Mouse (Mus musculus): ENCODE data around the gene Plekhm2. TPM values are rescaled to one million over a fixed set of nuclear protein-coding genes. Genes with fewer than 3 reads are reported as not detected.

The Plekhm2 gene
- 27.7 to 40.7 TPM (median 35.5 TPM) in 4 replicates for total RNA-seq (2023)

DNA sequence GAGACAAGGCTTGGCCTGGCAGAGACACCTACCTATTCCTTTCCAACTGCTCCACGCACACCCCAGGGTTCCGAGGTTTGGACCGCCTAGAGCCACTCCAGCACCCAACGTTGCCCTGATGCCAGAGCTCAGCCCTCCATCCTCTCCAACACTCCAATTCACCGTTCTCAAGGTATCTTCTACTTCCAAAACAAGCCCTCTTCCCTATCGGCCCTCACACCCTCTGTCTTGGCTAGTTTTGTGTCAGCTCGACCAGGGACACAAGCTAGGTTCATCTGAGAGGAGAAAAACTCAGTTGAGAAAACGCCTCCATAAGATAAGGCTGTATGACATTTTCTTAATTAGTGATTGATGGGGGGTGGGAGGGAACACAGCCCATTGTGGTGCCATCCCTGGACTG, at the start of gene Plekhm2:
Plekhm2 (minus strand) TSS at position 101 of the 400 bp plus-strand sequence.

GRCm38 (mm10) chr4:141685499-141685898, 20.8 kb upstream of the Plekhm2 start, which contains the start of gene Rsc1a1:
TSS of gene Rsc1a1 (minus strand) at chr4:141685599.

GRCm38 (mm10) chr4:141623666-141624065, 41.0 kb downstream of the Plekhm2 start, which contains the start of gene Slc25a34:
TSS of gene Slc25a34 (minus strand) at chr4:141623821.

DNA sequence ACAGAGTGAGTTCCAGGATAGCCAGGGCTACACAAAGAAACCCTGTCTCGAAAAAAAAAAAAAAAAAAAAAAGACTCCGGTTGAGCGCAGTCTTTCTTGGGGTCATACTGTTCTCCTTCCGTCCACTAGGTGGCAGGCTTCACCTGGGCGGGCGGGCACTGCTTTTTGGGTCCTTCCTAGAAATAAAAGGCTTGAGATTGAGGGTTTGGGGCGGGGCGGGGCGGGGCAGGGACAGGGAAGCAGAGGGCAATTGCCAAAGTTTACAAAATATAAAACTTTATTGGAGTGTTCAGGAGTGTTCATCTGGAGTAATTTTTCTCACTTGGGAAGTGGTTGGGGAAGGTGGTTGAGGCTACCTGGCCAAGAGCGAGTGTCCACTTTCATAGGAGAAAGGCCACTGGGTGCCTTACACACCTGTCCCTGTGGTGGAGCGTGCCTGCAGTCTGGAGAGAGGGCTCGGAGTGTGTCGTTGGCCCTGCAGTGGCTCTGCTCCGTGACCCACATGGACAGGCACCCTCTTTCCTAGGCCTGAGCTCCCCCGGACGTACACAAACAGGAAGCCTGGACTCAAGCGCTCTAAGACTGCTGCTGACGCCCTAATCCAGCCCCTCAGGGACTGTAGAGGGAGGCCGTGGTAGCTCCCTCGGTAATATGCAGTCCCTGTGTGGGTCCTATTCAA, 46.0 kb downstream of the Plekhm2 start, which contains the start of gene Tmem82:
Tmem82 (minus strand) TSS at position 69 of the 679 bp plus-strand sequence.

GRCm38 (mm10) chr4:141605861-141606260, 58.8 kb downstream of the Plekhm2 start, which contains the start of gene Fblim1:
TSS of gene Fblim1 (minus strand) at chr4:141606096.

Other genes with a start within 250 kb of the Plekhm2 start
- gene Clcnkb, start 248.9 kb downstream of the Plekhm2 start, total RNA-seq (2023) = not detected in 4 replicates
- gene Hspb7, start 244.1 kb downstream of the Plekhm2 start, total RNA-seq (2023) = not detected in 4 replicates
- gene Srarp, start 228.8 kb downstream of the Plekhm2 start, total RNA-seq (2023) = not detected in 4 replicates
- gene Zbtb17, start 220.2 kb downstream of the Plekhm2 start, total RNA-seq (2023) = 43.5 to 55.8 TPM (median 49.0 TPM) in 4 replicates
- gene Spen, start 126.3 kb downstream of the Plekhm2 start, total RNA-seq (2023) = 46.6 to 59.3 TPM (median 54.1 TPM) in 4 replicates
- not detected in 4 replicates for gene Fblim1, start 58.8 kb downstream of the Plekhm2 start, total RNA-seq (2023)
- gene Tmem82, start 46.3 kb downstream of the Plekhm2 start, total RNA-seq (2023) = not detected in 4 replicates
- 0.21 TPM in 1 of 4 replicates, not detected in the others for gene Slc25a34, start 41.1 kb downstream of the Plekhm2 start, total RNA-seq (2023)
- gene Rsc1a1, start 20.7 kb upstream of the Plekhm2 start, total RNA-seq (2023) = 4.6 to 12.8 TPM (median 7.1 TPM) in 3 of 4 replicates, not detected in the other
- 43.3 to 54.2 TPM (median 45.4 TPM) in 4 replicates for gene Ddi2, start 58.5 kb upstream of the Plekhm2 start, total RNA-seq (2023)
- not detected in 4 replicates for gene Agmat, start 81.8 kb upstream of the Plekhm2 start, total RNA-seq (2023)
- gene Dnajc16, start 126.0 kb upstream of the Plekhm2 start, total RNA-seq (2023) = 9.8 to 13.5 TPM (median 12.6 TPM) in 4 replicates
- gene Casp9, start 128.7 kb upstream of the Plekhm2 start, total RNA-seq (2023) = 21.8 to 32.9 TPM (median 25.5 TPM) in 4 replicates
- gene Cela2a, start 161.3 kb upstream of the Plekhm2 start, total RNA-seq (2023) = 1.1 to 2.0 TPM in 2 of 4 replicates, not detected in the others
- not detected in 4 replicates for gene Ctrc, start 181.5 kb upstream of the Plekhm2 start, total RNA-seq (2023)
- 29.9 to 37.0 TPM (median 31.6 TPM) in 4 replicates for gene Efhd2, start 210.0 kb upstream of the Plekhm2 start, total RNA-seq (2023)